Mouse (Mus musculus): Measurements from ENCODE around the gene Rhoq.

DNA sequence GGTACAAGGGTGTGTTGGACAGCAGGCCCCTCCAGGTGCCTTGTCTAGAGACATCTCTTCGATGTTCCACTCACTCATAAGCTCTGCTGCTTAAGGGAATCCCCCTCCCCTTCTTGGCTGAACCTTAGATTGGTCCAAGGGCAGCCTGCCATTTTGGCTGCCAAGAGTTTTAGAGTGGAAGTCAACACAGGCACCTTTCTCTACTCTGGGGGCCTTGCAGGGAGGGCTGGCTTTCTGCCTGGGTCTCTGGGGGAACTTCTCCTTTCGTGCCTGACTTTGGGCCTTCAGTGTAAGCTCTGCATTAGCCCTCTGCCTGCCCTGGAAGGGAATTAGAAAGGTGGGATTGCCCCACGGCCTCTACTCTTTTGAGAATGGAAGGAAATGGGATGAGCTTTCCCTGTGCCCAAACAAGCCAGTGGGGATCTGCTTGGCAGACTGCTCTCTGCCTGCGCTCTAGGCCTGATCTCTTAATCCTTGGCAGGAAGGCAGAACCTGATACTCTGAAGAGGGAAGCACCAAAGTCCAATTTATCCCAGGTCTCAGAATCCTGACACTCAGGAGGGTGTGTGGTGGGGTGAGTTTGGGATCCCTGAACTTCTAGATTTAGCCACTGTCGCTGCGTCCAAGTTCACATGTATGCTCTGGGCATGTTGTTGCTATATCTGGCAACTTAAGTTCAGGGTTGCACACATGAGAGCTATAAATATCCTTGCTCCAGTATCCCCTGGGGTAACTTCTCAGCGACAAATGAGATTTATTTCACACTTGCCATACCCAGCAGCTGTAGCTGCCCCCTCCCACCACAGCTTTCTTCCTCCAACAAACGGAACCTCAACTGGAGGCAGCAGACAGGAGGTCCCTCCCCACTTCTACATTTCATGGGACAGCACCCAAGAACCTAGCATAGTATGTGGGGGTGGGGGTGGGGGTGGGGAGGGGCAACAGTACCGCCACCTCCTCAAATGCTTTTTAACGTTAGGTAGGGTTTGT is 4.9 kb downstream of the Rhoq start:
- no peak for TF ChIP-seq CTCF (IDR thresholded peaks at IDR 0.05; ENCODE audit: low read depth, low read length)
- TF ChIP-seq POLR2AphosphoS5 (IDR thresholded peaks at IDR 0.05; ENCODE audit: insufficient replicate concordance, low read depth, low read length) = no peak
- TF ChIP-seq GATA1 (IDR thresholded peaks at IDR 0.05; ENCODE audit: borderline replicate concordance, low read length) = no peak
- TF ChIP-seq TAL1 (conservative IDR thresholded peaks at IDR 0.05; ENCODE audit: low read depth, low read length) = no peak
